Mouse (Mus musculus): ENCODE measurements around the gene Slc16a11.
"Not testable (repeated sequence)": the region's sequence is repeated elsewhere in the genome, so short reads cannot be mapped to it uniquely, and the experiment has no call there.

The Slc16a11 gene

DNA sequence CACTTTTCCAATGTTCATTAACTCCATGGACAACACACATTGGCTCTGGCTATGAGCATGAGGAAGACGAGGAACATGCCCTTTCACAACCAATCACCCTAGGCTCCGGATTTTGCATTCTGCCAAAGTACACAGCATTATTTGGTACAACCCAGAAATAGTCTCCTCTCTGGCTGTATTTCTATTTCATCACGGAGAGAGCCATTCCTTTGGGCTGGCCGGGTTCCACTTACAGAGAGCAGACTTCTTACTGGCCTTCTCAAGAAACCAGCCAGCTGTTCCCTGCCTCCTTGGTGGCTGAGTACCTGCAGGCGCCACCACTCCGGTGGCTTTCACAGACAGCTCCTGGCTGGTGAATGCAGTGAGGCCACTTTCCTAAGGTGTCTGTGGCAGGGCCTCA lies at the start of gene Slc16a11:
Gene Slc16a11 (plus strand): TSS at position 330 of the 400 bp plus-strand sequence.
- POLR2A ChIA-PET, result interaction anchor here in 3 of 4 experiments (0.6 to 3.6 kb wide), 22 partner anchors 9 to 336 kb away, joined by 3 to 26 read pairs (median 4); partner anchors contain the start of genes Slc16a13 (in 2 of the 3), 0610010K14Rik (in 1 of the 3), Acadvl (in 1 of the 3) and Gm21988 (in 1 of the 3)
- CTCF ChIA-PET, result interaction anchor here (0.6 to 5.3 kb wide), 46 partner anchors 8 to 580 kb away, joined by 3 to 51 read pairs (median 4); partner anchors contain the start of genes Acadvl (in 1 of the 4), Arrb2 (in 1 of the 4), Slc16a13 (in 1 of the 4) and Slc2a4 (in 1 of the 4)

DNA sequence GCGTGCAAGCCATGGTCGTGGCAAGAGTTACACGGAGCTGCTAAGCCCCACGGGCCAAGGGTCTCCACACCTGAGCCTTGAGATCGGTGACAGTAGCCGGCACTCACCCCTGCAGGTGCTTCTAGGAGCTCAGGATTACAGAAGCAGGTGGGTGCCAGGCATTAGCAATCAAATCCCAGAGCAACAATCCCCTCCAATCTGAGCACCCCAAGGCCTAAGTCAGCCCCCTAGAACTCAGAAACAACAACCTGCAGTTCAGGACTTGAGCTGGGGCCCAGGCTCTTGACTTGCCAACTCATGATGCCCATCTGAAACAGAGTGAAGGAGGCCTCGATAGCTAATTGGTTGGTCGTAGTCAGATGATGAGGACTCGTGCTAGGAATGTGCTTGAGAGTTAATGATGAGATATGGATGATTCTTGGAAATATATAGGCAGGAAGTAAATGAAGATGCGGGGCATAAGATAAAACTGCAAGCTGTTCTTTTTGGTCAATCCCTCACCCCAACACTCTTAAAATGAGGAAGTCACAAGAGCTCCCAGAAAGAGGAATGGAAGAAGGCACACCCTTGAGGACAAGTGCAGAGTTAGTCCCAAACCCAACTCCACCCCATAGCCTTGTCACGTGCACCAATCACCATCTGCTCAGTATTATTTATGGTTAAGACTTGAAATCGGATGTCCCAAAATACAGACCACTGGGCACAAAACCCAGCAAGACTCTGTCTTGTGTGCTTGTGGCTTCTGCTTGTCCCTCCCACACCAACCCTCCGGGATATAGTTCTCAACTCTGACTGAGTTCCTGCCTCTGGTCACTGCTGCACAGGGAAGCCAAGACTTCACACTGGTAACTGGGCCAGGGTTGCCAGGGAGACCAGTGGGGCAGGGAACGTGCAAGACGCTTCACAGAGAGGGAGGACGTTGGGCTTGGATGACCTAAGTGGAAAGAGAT lies 46.3 kb upstream of the Slc16a11 start:
- CTCF ChIA-PET, result interaction anchor here in 3 of 4 experiments (0.5 to 1.3 kb wide), 3 partner anchors 35 to 167 kb away, joined by 3 read pairs; no protein-coding TSS in a partner anchor

DNA sequence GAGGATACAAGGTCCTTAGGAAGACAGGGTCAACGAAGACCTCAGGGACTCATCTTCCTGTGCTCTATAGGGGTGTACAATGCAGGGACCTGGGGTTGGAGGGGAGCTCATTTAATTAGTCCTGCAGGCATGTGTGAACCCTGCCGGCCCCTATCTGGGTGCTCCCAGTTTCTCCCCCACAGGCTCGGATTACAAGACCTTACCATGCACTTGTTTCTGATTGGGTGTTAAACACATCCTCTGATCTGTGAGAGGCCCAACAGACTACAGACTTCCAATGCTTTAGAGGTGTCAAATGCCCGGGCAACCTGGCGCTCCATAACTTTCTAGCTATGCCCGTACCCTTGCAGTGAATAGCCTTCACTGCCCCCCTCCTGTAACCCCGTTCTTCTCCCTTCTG lies 44.4 kb upstream of the Slc16a11 start:
- ChIA-PET POLR2A (interaction anchor here in 1 of 4 experiments (0.6 kb wide), 1 partner anchor 146 kb away, joined by 3 read pairs; no protein-coding TSS in a partner anchor), CTCF (interaction anchor here in 3 of 4 experiments (0.5 to 1.2 kb wide), 4 partner anchors 33 to 216 kb away, joined by 3 to 4 read pairs (median 3); no protein-coding TSS in a partner anchor)

More for the DNA sequence above, 46.3 kb upstream of the Slc16a11 start:
- POLR2A ChIA-PET, result interaction anchor here in 1 of 4 experiments (1.5 kb wide), 1 partner anchor 113 kb away, joined by 3 read pairs; no protein-coding TSS in a partner anchor

- POLR2A ChIA-PET, CTCF ChIA-PET: not testable (repeated sequence)
Observed at GRCm38 (mm10) chr11:70169471-70169870, 43.1 kb upstream of the Slc16a11 start.

DNA sequence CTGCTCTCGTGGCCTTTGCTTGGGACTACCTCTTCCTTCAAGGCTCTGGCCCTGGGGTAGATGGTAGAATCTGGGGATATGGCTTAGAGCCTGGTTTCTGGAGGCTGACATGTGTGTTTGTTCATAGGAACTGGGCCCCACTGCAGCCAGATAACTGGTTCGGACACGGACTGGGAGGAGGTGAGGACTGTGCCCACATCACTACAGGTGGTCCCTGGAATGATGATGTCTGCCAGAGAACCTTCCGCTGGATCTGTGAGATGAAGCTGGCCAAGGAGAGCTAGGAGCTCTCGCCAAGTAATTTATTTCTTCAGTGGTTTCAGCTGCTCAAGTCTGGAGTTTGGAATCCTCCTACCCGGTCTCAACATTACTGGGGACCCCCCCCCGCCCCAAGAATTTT lies 42.3 kb upstream of the Slc16a11 start:
- POLR2A ChIA-PET, result interaction anchor here in 1 of 4 experiments (0.6 kb wide), 1 partner anchor 39 kb away, joined by 3 read pairs; no protein-coding TSS in a partner anchor
- CTCF ChIA-PET, result interaction anchor here in 3 of 4 experiments (0.7 to 2.4 kb wide), 3 partner anchors 35 to 236 kb away, joined by 3 to 6 read pairs (median 4); partner anchors contain the start of gene Slc16a11 (in 2 of the 3)

DNA sequence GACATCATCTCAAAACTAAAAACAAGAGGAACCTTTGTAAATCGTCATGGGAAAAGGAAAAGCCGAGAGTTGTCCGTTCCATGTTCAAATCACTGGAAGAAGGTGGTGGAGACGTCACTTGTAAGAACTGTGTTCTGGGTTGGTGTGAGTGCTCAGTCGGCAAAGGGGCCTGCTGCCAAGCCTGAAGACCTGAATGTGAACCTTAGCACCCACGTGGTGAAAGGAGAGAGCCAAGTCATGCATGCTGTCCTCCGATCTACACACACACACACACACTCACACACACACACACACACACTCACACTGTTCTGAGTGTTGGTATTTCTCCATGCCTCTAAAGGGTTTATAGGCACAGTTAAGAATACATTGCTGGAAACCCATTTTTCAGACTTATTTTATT lies 41.4 kb upstream of the Slc16a11 start:
- POLR2A ChIA-PET, result interaction anchor here in 1 of 4 experiments (0.6 kb wide), 1 partner anchor 40 kb away, joined by 3 read pairs; no protein-coding TSS in a partner anchor
- CTCF ChIA-PET, result interaction anchor here (0.6 to 2.4 kb wide), 11 partner anchors 31 to 346 kb away, joined by 3 to 6 read pairs (median 4); partner anchors contain the start of genes Slc16a11 (in 2 of the 4) and Slc2a4 (in 1 of the 4)

- POLR2A ChIA-PET, result no interaction called here
- CTCF ChIA-PET, result interaction anchor here (0.6 to 2.4 kb wide), 23 partner anchors 11 to 1689 kb away, joined by 3 to 6 read pairs (median 4); partner anchors contain the start of genes Slc16a11 (in 1 of the 4) and Slc2a4 (in 1 of the 4)
Observed at GRCm38 (mm10) chr11:70171847-70172246, 40.7 kb upstream of the Slc16a11 start.

DNA sequence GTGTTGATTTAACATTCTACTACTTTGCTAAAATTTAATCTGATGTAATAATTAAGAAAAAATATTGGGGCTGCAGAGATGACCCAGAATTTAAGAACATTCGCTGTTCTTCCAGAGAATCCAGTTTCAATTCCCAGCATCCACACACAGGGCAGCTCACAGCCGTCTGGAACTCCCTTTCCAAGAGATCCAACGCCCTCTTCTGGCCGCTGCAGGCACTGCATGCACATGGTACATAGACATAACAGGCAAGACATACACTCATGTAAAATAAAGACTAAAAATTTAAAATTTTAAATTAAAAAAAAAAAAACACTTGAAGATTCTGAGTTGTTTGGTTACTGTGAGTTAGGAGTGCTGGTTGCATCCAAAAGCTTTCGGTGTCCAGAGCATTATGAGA lies 40.3 kb upstream of the Slc16a11 start:
- POLR2A ChIA-PET, result no interaction called here
- CTCF ChIA-PET, result interaction anchor here (0.6 to 2.4 kb wide), 22 partner anchors 10 to 1689 kb away, joined by 3 to 6 read pairs (median 4); partner anchors contain the start of genes Slc16a11 (in 1 of the 4) and Slc2a4 (in 1 of the 4)

DNA sequence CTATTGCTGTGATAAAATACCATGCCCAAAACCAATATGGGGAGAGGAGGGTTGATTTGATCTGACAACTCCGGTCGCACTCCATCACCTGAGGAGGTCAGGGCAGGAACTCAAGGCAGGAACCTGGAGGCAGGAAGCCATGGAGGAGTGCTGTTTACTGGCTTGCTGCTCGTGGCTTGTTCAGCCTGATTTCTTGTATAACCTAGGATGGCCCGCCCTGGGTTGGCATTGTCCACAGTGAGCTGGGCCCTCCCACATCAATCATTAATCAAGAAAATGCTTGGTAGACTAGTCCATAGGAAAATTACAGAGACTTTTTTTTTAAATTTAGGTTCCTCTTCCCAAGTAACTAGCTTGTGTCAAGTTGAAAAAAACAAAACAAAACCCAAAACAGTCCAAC lies 38.1 kb upstream of the Slc16a11 start:
- POLR2A ChIA-PET, result no interaction called here
- CTCF ChIA-PET, result interaction anchor here in 1 of 4 experiments (1.2 kb wide), 1 partner anchor 119 kb away, joined by 3 read pairs; no protein-coding TSS in a partner anchor

DNA sequence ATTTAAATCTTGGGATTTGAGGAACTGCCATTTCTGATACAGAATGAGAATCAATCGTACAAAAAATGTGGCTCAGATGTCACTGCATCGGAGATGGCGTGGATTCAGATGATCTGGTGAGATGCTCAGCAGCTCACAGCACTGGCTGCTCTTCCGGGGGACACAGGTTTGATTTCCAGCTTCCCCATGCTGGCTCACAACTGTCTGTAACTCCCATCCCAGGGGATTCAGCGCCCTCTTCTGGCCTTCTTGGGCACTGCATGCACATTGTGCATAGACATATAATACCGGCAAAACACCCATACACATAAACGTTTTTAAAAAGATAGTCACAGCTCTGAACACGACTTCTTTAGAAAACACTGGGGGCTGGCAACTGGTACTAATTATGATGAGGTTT lies 34.9 kb upstream of the Slc16a11 start:
- CTCF ChIA-PET, result interaction anchor here (0.5 to 2.1 kb wide), 22 partner anchors 10 to 631 kb away, joined by 3 to 6 read pairs (median 4); partner anchors contain the start of genes Slc16a11 (in 2 of the 4) and Asgr1 (in 1 of the 4)

GRCm38 (mm10) chr11:70178311-70178710 lies 34.2 kb upstream of the Slc16a11 start:
- CTCF ChIA-PET, result interaction anchor here in 2 of 4 experiments (1.0 to 2.1 kb wide), 9 partner anchors 11 to 244 kb away, joined by 3 to 6 read pairs (median 4); no protein-coding TSS in a partner anchor
- POLR2A ChIA-PET, result interaction anchor here in 1 of 4 experiments (0.7 kb wide), 1 partner anchor 198 kb away, joined by 3 read pairs; the partner anchor contains the start of gene Ctdnep1

More for the DNA sequence above, 34.9 kb upstream of the Slc16a11 start:
- POLR2A ChIA-PET, result interaction anchor here in 1 of 4 experiments (1.0 kb wide), 1 partner anchor 102 kb away, joined by 3 read pairs; no protein-coding TSS in a partner anchor

DNA sequence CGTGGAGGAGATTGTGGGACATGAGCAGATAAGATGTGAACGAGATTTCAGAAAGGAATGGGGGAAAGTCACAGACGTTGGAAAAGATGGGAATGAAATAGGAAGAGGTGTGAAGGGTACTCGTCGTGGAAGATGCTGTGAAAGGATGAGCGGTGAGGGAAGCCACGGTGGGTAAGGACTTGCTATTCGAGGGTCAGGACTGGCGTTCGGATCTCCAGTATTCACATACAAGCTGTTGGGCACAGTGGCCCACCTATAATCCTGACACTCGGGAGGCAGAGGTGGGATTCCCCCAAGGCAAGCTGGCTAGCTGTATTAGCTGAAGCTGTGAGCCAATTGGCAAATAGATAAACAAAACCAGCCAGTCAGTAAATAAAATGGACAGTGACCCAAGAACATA lies 33.8 kb upstream of the Slc16a11 start:
- POLR2A ChIA-PET, result interaction anchor here in 1 of 4 experiments (0.7 kb wide), 1 partner anchor 198 kb away, joined by 3 read pairs; the partner anchor contains the start of gene Ctdnep1
- CTCF ChIA-PET, result interaction anchor here in 2 of 4 experiments (1.2 to 2.1 kb wide), 3 partner anchors 52 to 104 kb away, joined by 4 read pairs; no protein-coding TSS in a partner anchor

DNA sequence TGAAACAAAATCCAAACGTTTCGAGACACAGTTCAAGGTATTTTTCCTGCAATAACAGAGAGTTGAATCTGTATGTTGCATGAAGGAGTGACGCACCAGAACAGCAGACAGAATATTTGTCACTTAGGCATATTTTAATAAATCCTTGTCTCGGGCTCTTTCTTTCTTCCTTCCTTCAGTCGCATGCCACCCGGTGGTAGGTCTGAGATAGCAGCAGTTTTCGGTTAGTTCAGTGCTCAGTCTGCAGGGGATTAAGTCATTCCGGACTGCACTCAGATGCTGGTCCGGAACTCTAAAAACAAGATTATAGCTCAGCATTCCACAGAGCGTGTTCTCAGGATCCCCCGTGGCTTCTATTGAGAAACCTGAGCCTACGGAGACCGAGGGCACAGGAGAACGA lies 33.2 kb upstream of the Slc16a11 start:
- CTCF ChIA-PET, result no interaction called here
- POLR2A ChIA-PET, result interaction anchor here in 1 of 4 experiments (0.6 kb wide), 1 partner anchor 1373 kb away, joined by 5 read pairs; no protein-coding TSS in a partner anchor

GRCm38 (mm10) chr11:70180496-70180895 lies 32.1 kb upstream of the Slc16a11 start:
- CTCF ChIA-PET, result interaction anchor here (0.6 to 1.3 kb wide), 6 partner anchors 17 to 426 kb away, joined by 3 to 6 read pairs (median 4); partner anchors contain the start of gene Slc16a11 (in 1 of the 4)
- POLR2A ChIA-PET, result interaction anchor here in 2 of 4 experiments (0.9 to 1.9 kb wide), 2 partner anchors 33 to 232 kb away, joined by 3 to 4 read pairs; no protein-coding TSS in a partner anchor

GRCm38 (mm10) chr11:70185120-70185519 lies 27.4 kb upstream of the Slc16a11 start:
- CTCF ChIA-PET, result no interaction called here
- POLR2A ChIA-PET, result no interaction called here

- ChIA-PET CTCF (interaction anchor here (0.7 to 2.3 kb wide), 8 partner anchors 12 to 214 kb away, joined by 3 to 11 read pairs (median 5); no protein-coding TSS in a partner anchor), POLR2A (interaction anchor here in 2 of 4 experiments (0.8 to 1.5 kb wide), 4 partner anchors 23 to 32 kb away, joined by 3 to 5 read pairs (median 4); partner anchors contain the start of genes Slc16a11 (in 2 of the 2) and Slc16a13 (in 1 of the 2))
Observed at GRCm38 (mm10) chr11:70189319-70190134, 23.0 kb upstream of the Slc16a11 start.

GRCm38 (mm10) chr11:70191188-70191587 lies 21.4 kb upstream of the Slc16a11 start:
- ChIA-PET POLR2A (interaction anchor here in 2 of 4 experiments (0.6 to 0.7 kb wide), 2 partner anchors 109 to 325 kb away, joined by 5 to 14 read pairs; no protein-coding TSS in a partner anchor), CTCF (interaction anchor here (0.6 to 2.3 kb wide), 4 partner anchors 10 to 1706 kb away, joined by 3 to 11 read pairs (median 4); no protein-coding TSS in a partner anchor)
